Mouse (Mus musculus) erythroblast, embryonic 14.5 days (primary cell): ENCODE results near the gene Exosc2.

ENCODE experiments used
- GATA1 ChIP-seq: IDR thresholded peaks from 2 replicates; pipeline ENCODE4 v1.6.1; 2012; ENCODE audit warnings: low read length, inconsistent platforms, mixed read lengths
- TAL1 ChIP-seq: IDR thresholded peaks from 3 replicates; pipeline ENCODE4 v1.6.1; 2012; ENCODE audit warnings: low read length, inconsistent platforms, mixed read lengths

DNA sequence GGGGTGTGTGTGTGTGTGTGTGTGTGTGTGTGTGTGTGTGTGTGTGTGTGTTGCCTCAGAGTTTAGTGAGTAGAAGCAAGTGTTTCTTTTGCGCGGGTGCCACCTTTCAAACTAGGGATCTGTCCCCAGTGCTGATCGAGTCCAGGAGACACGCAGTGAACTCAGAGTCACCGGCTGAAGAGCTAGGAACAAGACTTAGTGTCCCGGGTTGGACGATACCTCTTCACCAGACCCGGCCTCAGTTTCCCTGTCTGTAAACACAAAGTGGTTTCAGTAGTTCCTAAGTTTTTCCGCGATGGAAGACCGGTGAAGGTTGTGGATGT, 29.0 kb upstream of the Exosc2 start:
- TF ChIP-seq GATA1 (no peak), TAL1 (no peak)
